Comparison of ENCODE assay signal across 8 mouse cellular contexts in genomic region chr5:8422157-8422931, GRCm38 (mm10). TPM values are rescaled to one million over a fixed set of nuclear protein-coding genes. Genes with fewer than 3 reads are reported as not detected.
A peak's percentile ranks its signal among the peaks of the same experiment; 100 is the strongest.
DNase-seq lines count a peak whose midpoint lies in the region; ATAC-seq lines count a peak whose summit lies in the region.

Dbf4 (minus strand) TSS chr5:8422716.
Slc25a40 (plus strand) TSS chr5:8422850.

- peaks cover 0 to 17% of the 10 kb centered on the region in 2 experiments; a peak in 3 of 4 replicates for H3K4me1 ChIP-seq in heart, embryonic 14.5 days (ENCODE audit: control insufficient read depth in 2 of 2, insufficient read depth in 2 of 2, low read length in 2 of 2)
- H3K4me1 ChIP-seq in liver, embryonic 12.5 days, result peaks cover 43% of the 10 kb centered on the region

- WGBS in heart, embryonic 14.5 days, result under 1% methylated on average over 92 of the region's 93 CpGs
- under 1% methylated on average over 78 of the region's 93 CpGs for WGBS in liver, embryonic 12.5 days (ENCODE audit: insufficient replicate concordance)

- H3K27ac ChIP-seq in heart, embryonic 14.5 days (replicated peaks in 1 of 2; ENCODE audit: control insufficient read depth in 1 of 2, insufficient read depth in 1 of 2, low read depth in 2 of 2, low read length in 2 of 2), result peak within 1 kb of the TSS; percentile 84 to 86
- H3K27ac ChIP-seq in liver, embryonic 12.5 days, result peak within 1 kb of the TSS; percentile 94

- H3K9me3 ChIP-seq in heart, embryonic 14.5 days (ENCODE audit: control insufficient read depth, low read length), result no peaks in the 10 kb centered on the region
- H3K9me3 ChIP-seq in liver, embryonic 12.5 days (replicated peaks), result no peaks in the 10 kb centered on the region

- ATAC-seq in heart, embryonic 14.5 days (ENCODE audit: insufficient number of reproducible peaks, insufficient read depth, low FRiP score, low read depth), result peak; percentile 98
- ATAC-seq in liver, embryonic 12.5 days, result peak; percentile 96

- peak within 1 kb of the TSS; percentile 86 to 89 for H3K4me3 ChIP-seq in heart, embryonic 14.5 days (ENCODE audit: control insufficient read depth in 1 of 2, insufficient read depth in 1 of 2, low read depth in 1 of 2, low read length in 2 of 2)
- peak within 1 kb of the TSS; percentile 95 for H3K4me3 ChIP-seq in liver, embryonic 12.5 days

- peak; percentile 91 to 92 for DNase-seq in CD8-positive naive resting alpha-beta T cell, adult 2 months (ENCODE audit: low read depth in 2 of 2, low spot score in 2 of 2)
- peak; percentile 83 for DNase-seq in c-Kit-negative CD71-positive TER-119-positive erythroid progenitor cells, embryonic 14.5 days (ENCODE audit: low read depth, low spot score)
- peak; percentile 63 for DNase-seq in fibroblast of lung, adult 2 months (ENCODE audit: low read depth)
- DNase-seq in kidney, postnatal 10 days, result peak; percentile 96
- peak; percentile 95 for DNase-seq in naive thymus-derived CD4-positive, alpha-beta T cell, adult 2 months (ENCODE audit: low read depth)
- peak; percentile 92 for DNase-seq in splenic B cell, adult 2 months (ENCODE audit: low read depth, low spot score)

- peak within 1 kb of the TSS; percentile 94 for H3K9ac ChIP-seq in heart, embryonic 14.5 days (ENCODE audit: low read length)
- H3K9ac ChIP-seq in liver, embryonic 12.5 days, result peak within 1 kb of the TSS; percentile 93

- no peaks in the 10 kb centered on the region for H3K27me3 ChIP-seq in heart, embryonic 14.5 days (ENCODE audit: control insufficient read depth, insufficient read depth, low read length)
- no peaks in the 10 kb centered on the region for H3K27me3 ChIP-seq in liver, embryonic 12.5 days (replicated peaks)
- H3K27me3 ChIP-seq in splenic B cell, adult 2 months (ENCODE audit: control insufficient read depth, insufficient read depth, low read length, poor library complexity, severe bottlenecking), result no peaks in the 10 kb centered on the region

- peak within 1 kb of the TSS; percentile 91 for H3K4me2 ChIP-seq in heart, embryonic 14.5 days (ENCODE audit: low read length)
- peak within 1 kb of the TSS; percentile 81 for H3K4me2 ChIP-seq in liver, embryonic 12.5 days

- H3K36me3 ChIP-seq in heart, embryonic 14.5 days (ENCODE audit: control insufficient read depth, insufficient read depth, low read length), result peaks cover 25% of the 10 kb centered on the region
- H3K36me3 ChIP-seq in liver, embryonic 12.5 days, result peaks cover 37% of the 10 kb centered on the region
- no peaks in the 10 kb centered on the region for H3K36me3 ChIP-seq in splenic B cell, adult 2 months (ENCODE audit: control insufficient read depth, insufficient read depth, low read length, poor library complexity, severe bottlenecking)

RNA-seq across cellular contexts. Expression of gene Dbf4, which starts in this region (rescaled TPM):
- 26.4 and 29.7 TPM in 2 replicates for polyA plus RNA-seq in heart, embryonic 14.5 days (2014; fragmentation: Nextera tagmentation; extraction: Ambion mirVana)
- polyA plus RNA-seq in liver, embryonic 12.5 days (2016; fragmentation: Nextera tagmentation; extraction: Ambion mirVana), result 41.9 and 46.2 TPM in 2 replicates

RNA-seq across cellular contexts. Expression of gene Slc25a40, which starts in this region (rescaled TPM):
- 14.1 and 14.5 TPM in 2 replicates for polyA plus RNA-seq in heart, embryonic 14.5 days (2014; fragmentation: Nextera tagmentation; extraction: Ambion mirVana)
- polyA plus RNA-seq in liver, embryonic 12.5 days (2016; fragmentation: Nextera tagmentation; extraction: Ambion mirVana), result 5.3 TPM in 2 replicates

Comparison
In these comparisons a context has a peak if more than half of its experiments do, and no peak if none do; other contexts are left out.
1. Peak in every context shown above with its lines: DNase-seq, ATAC-seq, H3K4me3 ChIP-seq and H3K27ac ChIP-seq.